Mouse (Mus musculus): Measurements from ENCODE around the gene Ssc4d. TPM values are rescaled to one million over a fixed set of nuclear protein-coding genes. Genes with fewer than 3 reads are reported as not detected.

Gene Ssc4d
- total and polyA plus RNA-seq, 3 experiments, result 1.1 to 9.1 (median 3.2) TPM

- no peak for DNase-seq (ENCODE audit: low spot score)
- no peaks in the 10 kb centered on the region for H3K36me3 ChIP-seq (replicated peaks)
- no peaks in the 10 kb centered on the region for H3K27me3 ChIP-seq (ENCODE audit: insufficient read depth, low read length)
- TF ChIP-seq CTCF (IDR thresholded peaks at IDR 0.05; ENCODE audit: low read depth, low read length) (no peak), POLR2AphosphoS5 (IDR thresholded peaks at IDR 0.05; ENCODE audit: insufficient replicate concordance, low read depth, low read length) (no peak), GATA2 (IDR thresholded peaks at IDR 0.05; ENCODE audit: borderline replicate concordance, low read depth, low read length) (no peak), GATA1 (IDR thresholded peaks at IDR 0.05; ENCODE audit: borderline replicate concordance, low read length) (no peak), TAL1 (conservative IDR thresholded peaks at IDR 0.05; ENCODE audit: low read depth, low read length) (no peak)
- H3K9me3 ChIP-seq (replicated peaks), result no peaks in the 10 kb centered on the region
- H3K4me1 ChIP-seq (ENCODE audit: insufficient read depth, low read depth, low read length), result peaks cover 52% of the 10 kb centered on the region
- H3K4me3 ChIP-seq (ENCODE audit: low read depth, low read length), result no peak overlapping the region
- no peak for ATAC-seq (ENCODE audit: extremely low read depth, insufficient number of reproducible peaks, low FRiP score, poor library complexity, severe bottlenecking)
Observed at GRCm38 (mm10) chr5:135952830-135953229, 21.5 kb downstream of the Ssc4d start.

- H3K9me3 ChIP-seq (replicated peaks), result no peaks in the 10 kb centered on the region
- H3K4me1 ChIP-seq (ENCODE audit: insufficient read depth, low read depth, low read length), result peaks cover 48% of the 10 kb centered on the region
- peak overlapping the region; percentile 40; the same call in 1 of the 2 replicates for H3K4me3 ChIP-seq (ENCODE audit: low read depth, low read length)
- ATAC-seq (ENCODE audit: extremely low read depth, insufficient number of reproducible peaks, low FRiP score, poor library complexity, severe bottlenecking) (no peak), DNase-seq (ENCODE audit: low spot score) (no peak)
- TF ChIP-seq GATA2 (IDR thresholded peaks at IDR 0.05; ENCODE audit: borderline replicate concordance, low read depth, low read length), result no peak
- TF ChIP-seq CTCF (IDR thresholded peaks at IDR 0.05; ENCODE audit: low read depth, low read length), result no peak
- no peak for TF ChIP-seq GATA1 (IDR thresholded peaks at IDR 0.05; ENCODE audit: borderline replicate concordance, low read length)
- no peak for TF ChIP-seq TAL1 (conservative IDR thresholded peaks at IDR 0.05; ENCODE audit: low read depth, low read length)
- no peak for TF ChIP-seq POLR2AphosphoS5 (IDR thresholded peaks at IDR 0.05; ENCODE audit: insufficient replicate concordance, low read depth, low read length)
- H3K36me3 ChIP-seq (replicated peaks), result no peaks in the 10 kb centered on the region
- H3K27me3 ChIP-seq (ENCODE audit: insufficient read depth, low read length), result no peaks in the 10 kb centered on the region
Observed at GRCm38 (mm10) chr5:135951660-135952059, 22.7 kb downstream of the Ssc4d start.

- ATAC-seq (ENCODE audit: extremely low read depth, insufficient number of reproducible peaks, low FRiP score, poor library complexity, severe bottlenecking) (peak; percentile 88), DNase-seq (ENCODE audit: low spot score) (peak; percentile 78)
- Histone ChIP-seq H3K27me3 (ENCODE audit: insufficient read depth, low read length) (no peaks in the 10 kb centered on the region), H3K4me3 (ENCODE audit: low read depth, low read length) (peak overlapping the region; percentile 40; the same call in 1 of the 2 replicates), H3K9me3 (replicated peaks) (no peaks in the 10 kb centered on the region), H3K36me3 (replicated peaks) (no peaks in the 10 kb centered on the region), H3K4me1 (ENCODE audit: insufficient read depth, low read depth, low read length) (peaks cover 48% of the 10 kb centered on the region)
- TF ChIP-seq GATA2 (IDR thresholded peaks at IDR 0.05; ENCODE audit: borderline replicate concordance, low read depth, low read length), result no peak
- no peak for TF ChIP-seq POLR2AphosphoS5 (IDR thresholded peaks at IDR 0.05; ENCODE audit: insufficient replicate concordance, low read depth, low read length)
- no peak for TF ChIP-seq TAL1 (conservative IDR thresholded peaks at IDR 0.05; ENCODE audit: low read depth, low read length)
- TF ChIP-seq CTCF (IDR thresholded peaks at IDR 0.05; ENCODE audit: low read depth, low read length), result no peak
- no peak for TF ChIP-seq GATA1 (IDR thresholded peaks at IDR 0.05; ENCODE audit: borderline replicate concordance, low read length)
Observed at GRCm38 (mm10) chr5:135950710-135951412, 23.5 kb downstream of the Ssc4d start.

GRCm38 (mm10) chr5:135946621-135947020 is 27.7 kb downstream of the Ssc4d start:
- H3K36me3 ChIP-seq (replicated peaks), result no peaks in the 10 kb centered on the region
- no peak overlapping the region for H3K4me3 ChIP-seq (ENCODE audit: low read depth, low read length)
- TF ChIP-seq TAL1 (conservative IDR thresholded peaks at IDR 0.05; ENCODE audit: low read depth, low read length), result no peak
- no peak for TF ChIP-seq GATA2 (IDR thresholded peaks at IDR 0.05; ENCODE audit: borderline replicate concordance, low read depth, low read length)
- TF ChIP-seq POLR2AphosphoS5 (IDR thresholded peaks at IDR 0.05; ENCODE audit: insufficient replicate concordance, low read depth, low read length), result no peak
- TF ChIP-seq CTCF (IDR thresholded peaks at IDR 0.05; ENCODE audit: low read depth, low read length), result no peak
- TF ChIP-seq GATA1 (IDR thresholded peaks at IDR 0.05; ENCODE audit: borderline replicate concordance, low read length), result no peak
- no peak for DNase-seq (ENCODE audit: low spot score)
- no peak for ATAC-seq (ENCODE audit: extremely low read depth, insufficient number of reproducible peaks, low FRiP score, poor library complexity, severe bottlenecking)
- no peaks in the 10 kb centered on the region for H3K27me3 ChIP-seq (ENCODE audit: insufficient read depth, low read length)
- H3K9me3 ChIP-seq (replicated peaks), result no peaks in the 10 kb centered on the region
- H3K4me1 ChIP-seq (ENCODE audit: insufficient read depth, low read depth, low read length), result peaks cover 49% of the 10 kb centered on the region

GRCm38 (mm10) chr5:135945916-135946408 is 28.4 kb downstream of the Ssc4d start:
- ATAC-seq (ENCODE audit: extremely low read depth, insufficient number of reproducible peaks, low FRiP score, poor library complexity, severe bottlenecking) (no peak), DNase-seq (ENCODE audit: low spot score) (no peak)
- no peaks in the 10 kb centered on the region for H3K36me3 ChIP-seq (replicated peaks)
- H3K9me3 ChIP-seq (replicated peaks), result no peaks in the 10 kb centered on the region
- TF ChIP-seq CTCF (IDR thresholded peaks at IDR 0.05; ENCODE audit: low read depth, low read length) (no peak), GATA2 (IDR thresholded peaks at IDR 0.05; ENCODE audit: borderline replicate concordance, low read depth, low read length) (no peak), GATA1 (IDR thresholded peaks at IDR 0.05; ENCODE audit: borderline replicate concordance, low read length) (no peak), POLR2AphosphoS5 (IDR thresholded peaks at IDR 0.05; ENCODE audit: insufficient replicate concordance, low read depth, low read length) (no peak), TAL1 (conservative IDR thresholded peaks at IDR 0.05; ENCODE audit: low read depth, low read length) (no peak)
- H3K4me3 ChIP-seq (ENCODE audit: low read depth, low read length), result no peak overlapping the region
- no peaks in the 10 kb centered on the region for H3K27me3 ChIP-seq (ENCODE audit: insufficient read depth, low read length)
- H3K4me1 ChIP-seq (ENCODE audit: insufficient read depth, low read depth, low read length), result peaks cover 43% of the 10 kb centered on the region

- ATAC-seq (ENCODE audit: extremely low read depth, insufficient number of reproducible peaks, low FRiP score, poor library complexity, severe bottlenecking) (no peak), DNase-seq (ENCODE audit: low spot score) (no peak)
- TF ChIP-seq POLR2AphosphoS5 (IDR thresholded peaks at IDR 0.05; ENCODE audit: insufficient replicate concordance, low read depth, low read length) (no peak), GATA2 (IDR thresholded peaks at IDR 0.05; ENCODE audit: borderline replicate concordance, low read depth, low read length) (no peak), TAL1 (conservative IDR thresholded peaks at IDR 0.05; ENCODE audit: low read depth, low read length) (no peak), GATA1 (IDR thresholded peaks at IDR 0.05; ENCODE audit: borderline replicate concordance, low read length) (no peak), CTCF (IDR thresholded peaks at IDR 0.05; ENCODE audit: low read depth, low read length) (no peak)
- no peaks in the 10 kb centered on the region for H3K36me3 ChIP-seq (replicated peaks)
- H3K9me3 ChIP-seq (replicated peaks), result no peaks in the 10 kb centered on the region
- no peaks in the 10 kb centered on the region for H3K27me3 ChIP-seq (ENCODE audit: insufficient read depth, low read length)
- H3K4me1 ChIP-seq (ENCODE audit: insufficient read depth, low read depth, low read length), result peaks cover 37% of the 10 kb centered on the region
- H3K4me3 ChIP-seq (ENCODE audit: low read depth, low read length), result no peak overlapping the region
Observed at GRCm38 (mm10) chr5:135942710-135943109, 31.6 kb downstream of the Ssc4d start.
